Mouse (Mus musculus): ENCODE results near the gene Aoc1. TPM values are rescaled to one million over a fixed set of nuclear protein-coding genes. Genes with fewer than 3 reads are reported as not detected.
A peak's percentile ranks its signal among the peaks of the same experiment; 100 is the strongest.

Aoc1 gene
- total and polyA plus RNA-seq, 2 experiments: 0.09 to 0.17 TPM

- no peak for DNase-seq (ENCODE audit: extremely low read depth, low read depth, low spot score)
- WGBS: 4% methylated on average over 7 of the region's 7 CpGs
- Histone ChIP-seq H3K36me3 (ENCODE audit: control insufficient read depth, insufficient read depth, low read length) (peaks cover 14% of the 10 kb centered on the region; the same call in 1 of the 2 replicates), H3K4me3 (ENCODE audit: insufficient read depth, low read depth, low read length) (peak within 1 kb of the TSS; percentile 56), H3K4me1 (ENCODE audit: control insufficient read depth, insufficient read depth, low read length) (peaks cover 17% of the 10 kb centered on the region), H3K27ac (replicated peaks; ENCODE audit: insufficient read depth, low read depth, low read length) (peak within 1 kb of the TSS; percentile 77), H3K79me2 (ENCODE audit: control insufficient read depth, insufficient read depth, low read length) (peaks cover 14% of the 10 kb centered on the region; the same call in 1 of the 2 replicates), H3K27me3 (ENCODE audit: control insufficient read depth, insufficient read depth, low read length) (no peaks in the 10 kb centered on the region), H3K9ac (ENCODE audit: low read depth, low read length) (peak within 1 kb of the TSS; percentile 84)
- TF ChIP-seq CTCF (IDR thresholded peaks at IDR 0.05; ENCODE audit: low read depth, low read length): no peak
- TF ChIP-seq POLR2A (IDR thresholded peaks at IDR 0.05; ENCODE audit: extremely low read depth, insufficient read depth, low read length): no peak
Measured at GRCm38 (mm10) chr6:48840371-48840969, 32.2 kb upstream of the Aoc1 start, which contains the start of gene Tmem176a. Tmem176a (plus strand) TSS chr6:48840919.

- peak; percentile 39; the same call in 1 of the 2 replicates for TF ChIP-seq POLR2A (IDR thresholded peaks at IDR 0.05; ENCODE audit: extremely low read depth, insufficient read depth, low read length)
- no peak for TF ChIP-seq CTCF (IDR thresholded peaks at IDR 0.05; ENCODE audit: low read depth, low read length)
- Histone ChIP-seq H3K9ac (ENCODE audit: low read depth, low read length) (peak within 1 kb of the TSS; percentile 84), H3K27me3 (ENCODE audit: control insufficient read depth, insufficient read depth, low read length) (no peaks in the 10 kb centered on the region), H3K36me3 (ENCODE audit: control insufficient read depth, insufficient read depth, low read length) (peaks cover 14% of the 10 kb centered on the region; the same call in 1 of the 2 replicates), H3K4me3 (ENCODE audit: insufficient read depth, low read depth, low read length) (peak within 1 kb of the TSS; percentile 56), H3K4me1 (ENCODE audit: control insufficient read depth, insufficient read depth, low read length) (peaks cover 17% of the 10 kb centered on the region), H3K27ac (replicated peaks; ENCODE audit: insufficient read depth, low read depth, low read length) (peak within 1 kb of the TSS; percentile 77), H3K79me2 (ENCODE audit: control insufficient read depth, insufficient read depth, low read length) (peaks cover 14% of the 10 kb centered on the region; the same call in 1 of the 2 replicates)
- WGBS: 2% methylated on average over 6 of the region's 6 CpGs
- DNase-seq (ENCODE audit: extremely low read depth, low read depth, low spot score): peak; percentile 96
Measured at GRCm38 (mm10) chr6:48840973-48841625, 31.6 kb upstream of the Aoc1 start, which contains the start of gene Tmem176b. Tmem176b (minus strand) TSS chr6:48841496.

GRCm38 (mm10) chr6:48842111-48842842, 30.4 kb upstream of the Aoc1 start:
- Histone ChIP-seq H3K27ac (replicated peaks; ENCODE audit: insufficient read depth, low read depth, low read length) (peak overlapping the region; percentile 77), H3K27me3 (ENCODE audit: control insufficient read depth, insufficient read depth, low read length) (no peaks in the 10 kb centered on the region), H3K9ac (ENCODE audit: low read depth, low read length) (peak overlapping the region; percentile 84), H3K36me3 (ENCODE audit: control insufficient read depth, insufficient read depth, low read length) (peaks cover 14% of the 10 kb centered on the region; the same call in 1 of the 2 replicates), H3K79me2 (ENCODE audit: control insufficient read depth, insufficient read depth, low read length) (peaks cover 14% of the 10 kb centered on the region; the same call in 1 of the 2 replicates), H3K4me1 (ENCODE audit: control insufficient read depth, insufficient read depth, low read length) (peaks cover 17% of the 10 kb centered on the region), H3K4me3 (ENCODE audit: insufficient read depth, low read depth, low read length) (peak overlapping the region; percentile 56)
- 27% methylated on average over 11 of the region's 11 CpGs for WGBS
- TF ChIP-seq POLR2A (IDR thresholded peaks at IDR 0.05; ENCODE audit: extremely low read depth, insufficient read depth, low read length): no peak
- TF ChIP-seq CTCF (IDR thresholded peaks at IDR 0.05; ENCODE audit: low read depth, low read length): peak; percentile 73
- DNase-seq (ENCODE audit: extremely low read depth, low read depth, low spot score): peak; percentile 30

- peaks cover 15% of the 10 kb centered on the region for H3K4me1 ChIP-seq (ENCODE audit: control insufficient read depth, insufficient read depth, low read length)
- TF ChIP-seq CTCF (IDR thresholded peaks at IDR 0.05; ENCODE audit: low read depth, low read length) (no peak), POLR2A (IDR thresholded peaks at IDR 0.05; ENCODE audit: extremely low read depth, insufficient read depth, low read length) (no peak)
- WGBS: 92% methylated on average over 4 of the region's 4 CpGs
Measured at GRCm38 (mm10) chr6:48845086-48845485, 27.6 kb upstream of the Aoc1 start.

GRCm38 (mm10) chr6:48851820-48852491, 20.7 kb upstream of the Aoc1 start:
- DNase-seq (ENCODE audit: extremely low read depth, low read depth, low spot score): peak; percentile 48
- H3K4me1 ChIP-seq (ENCODE audit: control insufficient read depth, insufficient read depth, low read length): no peaks in the 10 kb centered on the region
- no peaks in the 10 kb centered on the region for H3K36me3 ChIP-seq (ENCODE audit: control insufficient read depth, insufficient read depth, low read length)
- TF ChIP-seq POLR2A (IDR thresholded peaks at IDR 0.05; ENCODE audit: extremely low read depth, insufficient read depth, low read length): no peak
- TF ChIP-seq CTCF (IDR thresholded peaks at IDR 0.05; ENCODE audit: low read depth, low read length): no peak
- WGBS: 2% methylated on average over 29 of the region's 29 CpGs
- H3K27me3 ChIP-seq (ENCODE audit: control insufficient read depth, insufficient read depth, low read length): no peaks in the 10 kb centered on the region
- peak overlapping the region; percentile 7; the same call in 1 of the 2 replicates for H3K9ac ChIP-seq (ENCODE audit: low read depth, low read length)
- H3K27ac ChIP-seq (replicated peaks; ENCODE audit: insufficient read depth, low read depth, low read length): peak overlapping the region; percentile 21; the same call in 1 of the 2 replicates
- H3K79me2 ChIP-seq (ENCODE audit: control insufficient read depth, insufficient read depth, low read length): no peaks in the 10 kb centered on the region
- H3K4me3 ChIP-seq (ENCODE audit: insufficient read depth, low read depth, low read length): peak overlapping the region; percentile 63; the same call in 1 of the 2 replicates

More at GRCm38 (mm10) chr6:48845086-48845485, 27.6 kb upstream of the Aoc1 start:
- H3K27me3 ChIP-seq (ENCODE audit: control insufficient read depth, insufficient read depth, low read length): no peaks in the 10 kb centered on the region
- H3K36me3 ChIP-seq (ENCODE audit: control insufficient read depth, insufficient read depth, low read length): peaks cover 14% of the 10 kb centered on the region; the same call in 1 of the 2 replicates
- no peak overlapping the region for H3K9ac ChIP-seq (ENCODE audit: low read depth, low read length)
- peaks cover 11% of the 10 kb centered on the region; the same call in 1 of the 2 replicates for H3K79me2 ChIP-seq (ENCODE audit: control insufficient read depth, insufficient read depth, low read length)
- H3K4me3 ChIP-seq (ENCODE audit: insufficient read depth, low read depth, low read length): no peak overlapping the region
- DNase-seq (ENCODE audit: extremely low read depth, low read depth, low spot score): no peak
- H3K27ac ChIP-seq (replicated peaks; ENCODE audit: insufficient read depth, low read depth, low read length): no peak overlapping the region
